Mouse (Mus musculus): ENCODE measurements around the gene Mr1. TPM values are rescaled to one million over a fixed set of nuclear protein-coding genes. Genes with fewer than 3 reads are reported as not detected.

Gene Mr1
- total RNA-seq (2014; fragmentation: Nextera tagmentation) (3.6 and 4.3 TPM in 2 replicates), total RNA-seq (2017) (2.3 and 3.0 TPM in 2 replicates), polyA plus RNA-seq (2012) (0.02 and 0.09 TPM in 2 replicates)

GRCm38 (mm10) chr1:155146572-155146980, at the start of gene Mr1:
Mr1 (minus strand) TSS chr1:155146814.
- H3K27me3 ChIP-seq (ENCODE audit: insufficient read depth, low read length): peaks cover 14% of the 10 kb centered on the region
- DNase-seq (ENCODE audit: low spot score) (peak; percentile 27), ATAC-seq (ENCODE audit: extremely low read depth, insufficient number of reproducible peaks, low FRiP score, poor library complexity, severe bottlenecking) (peak; percentile 83)
- no peak for TF ChIP-seq GATA1 (IDR thresholded peaks at IDR 0.05; ENCODE audit: borderline replicate concordance, low read length)
- no peak for TF ChIP-seq TAL1 (conservative IDR thresholded peaks at IDR 0.05; ENCODE audit: low read depth, low read length)
- TF ChIP-seq POLR2AphosphoS5 (IDR thresholded peaks at IDR 0.05; ENCODE audit: insufficient replicate concordance, low read depth, low read length): no peak
- no peak for TF ChIP-seq CTCF (IDR thresholded peaks at IDR 0.05; ENCODE audit: low read depth, low read length)
- no peak for TF ChIP-seq GATA2 (IDR thresholded peaks at IDR 0.05; ENCODE audit: borderline replicate concordance, low read depth, low read length)
- H3K9me3 ChIP-seq (replicated peaks): no peaks in the 10 kb centered on the region
- no peaks in the 10 kb centered on the region for H3K36me3 ChIP-seq (replicated peaks)
- H3K4me3 ChIP-seq (ENCODE audit: low read depth, low read length): peak within 1 kb of the TSS; percentile 52
- peaks cover 19% of the 10 kb centered on the region for H3K4me1 ChIP-seq (ENCODE audit: insufficient read depth, low read depth, low read length)

GRCm38 (mm10) chr1:155192805-155193368, 46.3 kb upstream of the Mr1 start:
- peaks cover 78% of the 10 kb centered on the region for H3K36me3 ChIP-seq (replicated peaks)
- DNase-seq (ENCODE audit: low spot score) (no peak), ATAC-seq (ENCODE audit: extremely low read depth, insufficient number of reproducible peaks, low FRiP score, poor library complexity, severe bottlenecking) (no peak)
- H3K9me3 ChIP-seq (replicated peaks): no peaks in the 10 kb centered on the region
- no peaks in the 10 kb centered on the region for H3K27me3 ChIP-seq (ENCODE audit: insufficient read depth, low read length)
- TF ChIP-seq GATA2 (IDR thresholded peaks at IDR 0.05; ENCODE audit: borderline replicate concordance, low read depth, low read length): no peak
- TF ChIP-seq TAL1 (conservative IDR thresholded peaks at IDR 0.05; ENCODE audit: low read depth, low read length): no peak
- no peak for TF ChIP-seq POLR2AphosphoS5 (IDR thresholded peaks at IDR 0.05; ENCODE audit: insufficient replicate concordance, low read depth, low read length)
- TF ChIP-seq CTCF (IDR thresholded peaks at IDR 0.05; ENCODE audit: low read depth, low read length): no peak
- TF ChIP-seq GATA1 (IDR thresholded peaks at IDR 0.05; ENCODE audit: borderline replicate concordance, low read length): no peak
- H3K4me1 ChIP-seq (ENCODE audit: insufficient read depth, low read depth, low read length): no peaks in the 10 kb centered on the region
- no peak overlapping the region for H3K4me3 ChIP-seq (ENCODE audit: low read depth, low read length)

GRCm38 (mm10) chr1:155191671-155192070, 45.1 kb upstream of the Mr1 start:
- Histone ChIP-seq H3K36me3 (replicated peaks) (peaks cover 77% of the 10 kb centered on the region), H3K9me3 (replicated peaks) (no peaks in the 10 kb centered on the region), H3K27me3 (ENCODE audit: insufficient read depth, low read length) (no peaks in the 10 kb centered on the region), H3K4me3 (ENCODE audit: low read depth, low read length) (no peak overlapping the region), H3K4me1 (ENCODE audit: insufficient read depth, low read depth, low read length) (no peaks in the 10 kb centered on the region)
- ATAC-seq (ENCODE audit: extremely low read depth, insufficient number of reproducible peaks, low FRiP score, poor library complexity, severe bottlenecking) (no peak), DNase-seq (ENCODE audit: low spot score) (no peak)
- no peak for TF ChIP-seq GATA2 (IDR thresholded peaks at IDR 0.05; ENCODE audit: borderline replicate concordance, low read depth, low read length)
- no peak for TF ChIP-seq POLR2AphosphoS5 (IDR thresholded peaks at IDR 0.05; ENCODE audit: insufficient replicate concordance, low read depth, low read length)
- TF ChIP-seq GATA1 (IDR thresholded peaks at IDR 0.05; ENCODE audit: borderline replicate concordance, low read length): no peak
- no peak for TF ChIP-seq CTCF (IDR thresholded peaks at IDR 0.05; ENCODE audit: low read depth, low read length)
- no peak for TF ChIP-seq TAL1 (conservative IDR thresholded peaks at IDR 0.05; ENCODE audit: low read depth, low read length)

- TF ChIP-seq GATA1 (IDR thresholded peaks at IDR 0.05; ENCODE audit: borderline replicate concordance, low read length): no peak
- TF ChIP-seq GATA2 (IDR thresholded peaks at IDR 0.05; ENCODE audit: borderline replicate concordance, low read depth, low read length): no peak
- TF ChIP-seq CTCF (IDR thresholded peaks at IDR 0.05; ENCODE audit: low read depth, low read length): no peak
- TF ChIP-seq TAL1 (conservative IDR thresholded peaks at IDR 0.05; ENCODE audit: low read depth, low read length): no peak
- DNase-seq (ENCODE audit: low spot score) (no peak), ATAC-seq (ENCODE audit: extremely low read depth, insufficient number of reproducible peaks, low FRiP score, poor library complexity, severe bottlenecking) (no peak)
- Histone ChIP-seq H3K4me3 (ENCODE audit: low read depth, low read length) (no peak overlapping the region), H3K27me3 (ENCODE audit: insufficient read depth, low read length) (no peaks in the 10 kb centered on the region), H3K9me3 (replicated peaks) (no peaks in the 10 kb centered on the region), H3K36me3 (replicated peaks) (peaks cover 78% of the 10 kb centered on the region), H3K4me1 (ENCODE audit: insufficient read depth, low read depth, low read length) (no peaks in the 10 kb centered on the region)
Observed at GRCm38 (mm10) chr1:155191219-155191618, 44.6 kb upstream of the Mr1 start.

GRCm38 (mm10) chr1:155188656-155189055, 42.0 kb upstream of the Mr1 start:
- ATAC-seq (ENCODE audit: extremely low read depth, insufficient number of reproducible peaks, low FRiP score, poor library complexity, severe bottlenecking): no peak
- Histone ChIP-seq H3K4me3 (ENCODE audit: low read depth, low read length) (no peak overlapping the region), H3K36me3 (replicated peaks) (peaks cover 63% of the 10 kb centered on the region), H3K4me1 (ENCODE audit: insufficient read depth, low read depth, low read length) (no peaks in the 10 kb centered on the region), H3K27me3 (ENCODE audit: insufficient read depth, low read length) (no peaks in the 10 kb centered on the region), H3K9me3 (replicated peaks) (no peaks in the 10 kb centered on the region)
- DNase-seq (ENCODE audit: low spot score): no peak
- TF ChIP-seq CTCF (IDR thresholded peaks at IDR 0.05; ENCODE audit: low read depth, low read length) (no peak), POLR2AphosphoS5 (IDR thresholded peaks at IDR 0.05; ENCODE audit: insufficient replicate concordance, low read depth, low read length) (no peak), GATA2 (IDR thresholded peaks at IDR 0.05; ENCODE audit: borderline replicate concordance, low read depth, low read length) (no peak), GATA1 (IDR thresholded peaks at IDR 0.05; ENCODE audit: borderline replicate concordance, low read length) (no peak), TAL1 (conservative IDR thresholded peaks at IDR 0.05; ENCODE audit: low read depth, low read length) (no peak)

GRCm38 (mm10) chr1:155184191-155184590, 37.6 kb upstream of the Mr1 start:
- H3K36me3 ChIP-seq (replicated peaks): peaks cover 50% of the 10 kb centered on the region
- TF ChIP-seq POLR2AphosphoS5 (IDR thresholded peaks at IDR 0.05; ENCODE audit: insufficient replicate concordance, low read depth, low read length) (no peak), GATA1 (IDR thresholded peaks at IDR 0.05; ENCODE audit: borderline replicate concordance, low read length) (no peak), TAL1 (conservative IDR thresholded peaks at IDR 0.05; ENCODE audit: low read depth, low read length) (no peak)
- H3K27me3 ChIP-seq (ENCODE audit: insufficient read depth, low read length): no peaks in the 10 kb centered on the region
- H3K4me3 ChIP-seq (ENCODE audit: low read depth, low read length): no peak overlapping the region
- H3K4me1 ChIP-seq (ENCODE audit: insufficient read depth, low read depth, low read length): no peaks in the 10 kb centered on the region
- DNase-seq (ENCODE audit: low spot score) (no peak), ATAC-seq (ENCODE audit: extremely low read depth, insufficient number of reproducible peaks, low FRiP score, poor library complexity, severe bottlenecking) (no peak)
- H3K9me3 ChIP-seq (replicated peaks): no peaks in the 10 kb centered on the region

Data from G1E (cell line).